Comparison of ENCODE assay signal across 8 mouse cellular contexts in the genomic region with DNA sequence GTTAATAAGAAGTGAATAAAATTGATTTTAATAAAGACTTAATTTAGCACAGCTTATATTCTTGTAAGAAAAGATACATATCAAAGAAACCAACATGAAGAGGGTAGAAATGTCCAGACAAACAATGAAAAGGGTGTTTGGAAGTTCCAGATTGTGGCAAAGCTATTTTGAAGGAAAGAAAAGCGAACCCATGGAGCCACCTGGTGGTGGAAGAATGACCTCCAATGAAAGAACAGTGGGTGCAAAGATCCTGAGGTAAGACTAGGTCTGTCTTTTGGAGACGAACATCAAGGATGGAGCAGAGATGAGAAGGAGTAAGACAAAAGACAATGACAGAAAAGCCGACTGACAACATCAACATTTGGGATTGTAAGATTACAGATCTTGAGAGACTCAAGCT.
DNase-seq lines count a peak whose midpoint lies in the region; TF ChIP-seq lines count a peak whose summit lies in the region.
"Had no signal": no experiment of that assay in that cellular context is flagged by ENCODE, and none has a peak within 500 bp of the region (broad histone marks: within the 10 kb centered on the region; RNA-seq: fewer than 3 reads in every experiment).

No protein-coding gene starts in this region.

- no peaks in the 10 kb centered on the region for H3K9me3 ChIP-seq in ES-E14 (ENCODE audit: control insufficient read depth, insufficient read depth, low read depth, low read length)
- H3K9me3 ChIP-seq in embryonic facial prominence, embryonic 10.5 days: no peaks in the 10 kb centered on the region
- H3K9me3 ChIP-seq: neural tube, embryonic 13.5 days had no signal

- no peak overlapping the region for H3K9ac ChIP-seq in ES-E14 (ENCODE audit: insufficient read depth, low read depth, low read length, poor library complexity, severe bottlenecking)
- H3K9ac ChIP-seq: neural tube, embryonic 13.5 days had no signal

- H3K27ac ChIP-seq in ES-E14 (ENCODE audit: insufficient read depth, low read depth, low read length, poor library complexity, severe bottlenecking): no peak overlapping the region
- H3K27ac ChIP-seq in embryonic facial prominence, embryonic 10.5 days (replicated peaks): no peak overlapping the region
- H3K27ac ChIP-seq: neural tube, embryonic 13.5 days had no signal

- 51% methylated on average over 3 of the region's 3 CpGs for WGBS in embryonic facial prominence, embryonic 10.5 days

- no peaks in the 10 kb centered on the region for H3K36me3 ChIP-seq in ES-E14 (ENCODE audit: control insufficient read depth, insufficient read depth, low read length, poor library complexity, severe bottlenecking)
- no peaks in the 10 kb centered on the region for H3K36me3 ChIP-seq in embryonic facial prominence, embryonic 10.5 days (replicated peaks)
- H3K36me3 ChIP-seq: neural tube, embryonic 13.5 days had no signal

- DNase-seq in kidney, adult 8-10 months: peak; percentile 1 to 50
- no peak for DNase-seq in kidney, adult 11 months
- DNase-seq in 416B (ENCODE audit: low read depth) (peak; percentile 11), ES-E14 (ENCODE audit: low read depth, low spot score) (peak; percentile 34)
- peak; percentile 28 for DNase-seq in embryonic facial prominence, embryonic 10.5 days (ENCODE audit: low spot score)
- no peak for DNase-seq in thymus, postnatal 0 days (ENCODE audit: low spot score)
- no peak for DNase-seq in gastrocnemius, postnatal 25 days

- no peaks in the 10 kb centered on the region for H3K27me3 ChIP-seq in embryonic facial prominence, embryonic 10.5 days (replicated peaks; ENCODE audit: low read depth, poor library complexity, severe bottlenecking)
- H3K27me3 ChIP-seq: neural tube, embryonic 13.5 days had no signal

- H3K4me3 ChIP-seq in ES-E14 (ENCODE audit: insufficient read depth in 1 of 2, low read depth in 1 of 2, low read length in 2 of 2, poor library complexity in 1 of 2, severe bottlenecking in 1 of 2): no peak overlapping the region
- H3K4me3 ChIP-seq in embryonic facial prominence, embryonic 10.5 days: no peak overlapping the region
- H3K4me3 ChIP-seq: neural tube, embryonic 13.5 days had no signal

- in situ Hi-C loops in ES-E14 (cut with MboI; ENCODE audit: low sequenced_read_pairs in 2 of 2, unreplicated experiment in 2 of 2): no loop called here

- H3K4me1 ChIP-seq in ES-E14 (ENCODE audit: control insufficient read depth in 2 of 2, insufficient read depth in 2 of 2, low read length in 2 of 2, poor library complexity in 1 of 2): no peaks in the 10 kb centered on the region
- no peaks in the 10 kb centered on the region for H3K4me1 ChIP-seq in embryonic facial prominence, embryonic 10.5 days

TF ChIP-seq in ES-E14, 5 proteins besides CTCF, POLR2A, EP300 and RAD21:
- TF ChIP-seq ZC3H11A (IDR thresholded peaks at IDR 0.05; ENCODE audit: borderline replicate concordance, low read depth, low read length): peak; percentile 58
- no peak for TF ChIP-seq MAFK (IDR thresholded peaks at IDR 0.05; ENCODE audit: insufficient read depth, low read depth, low read length)

Comparison
In these comparisons a context has a peak if more than half of its experiments do, and no peak if none do; other contexts are left out.
1. DNase-seq: peak in kidney, adult 8-10 months (2 of 2), 416B (single experiment), ES-E14 (single experiment) and embryonic facial prominence, embryonic 10.5 days (single experiment); none in kidney, adult 11 months (single experiment), thymus, postnatal 0 days (single experiment) and gastrocnemius, postnatal 25 days (single experiment).